Mouse (Mus musculus) heart, postnatal 0 days (tissue): ENCODE measurements around the gene Gal3st2b.
"Not testable (repeated sequence)": the region's sequence is repeated elsewhere in the genome, so short reads cannot be mapped to it uniquely, and the experiment has no call there.

Experiments
- CTCF ChIP-seq: IDR thresholded peaks from 2 replicates; pipeline ENCODE4 v1.5.1; 2016; ENCODE audit warnings: antibody characterized with exemption, control low read depth, low read depth
- EP300 ChIP-seq: IDR thresholded peaks from 2 replicates; pipeline ENCODE4 v1.6.1; 2016; ENCODE audit warnings: antibody characterized with exemption, low read depth

GRCm38 (mm10) chr1:93911877-93912276, 6.2 kb upstream of the Gal3st2b start:
- not testable (repeated sequence) for TF ChIP-seq CTCF, EP300
